Mouse (Mus musculus) kidney, embryonic 14.5 days (tissue): ENCODE measurements around the gene Cldn9. TPM values are rescaled to one million over a fixed set of nuclear protein-coding genes. Genes with fewer than 3 reads are reported as not detected.

Experiments
- ATAC-seq: fragments of 200-750 bp; cut with Nextera tagmentation; 2 replicates; pipeline ENCODE4 v1.8.0; 2017; ENCODE audit warnings: moderate number of reproducible peaks, mild to moderate bottlenecking, moderate TSS enrichment, moderate library complexity; ENCODE audit not compliant: low FRiP score, low TSS enrichment
- H3K27ac ChIP-seq: fragments of 300-500 bp; sonication (generic); 2 replicates; pipeline ENCODE4 v1.5.1; 2014; ENCODE audit warnings: low read depth, mild to moderate bottlenecking, low read length, moderate library complexity, mixed read lengths
- H3K27me3 ChIP-seq: fragments of 300-500 bp; sonication (generic); 2 replicates; pipeline ENCODE4 v1.6.1; 2014; ENCODE audit warnings: mild to moderate bottlenecking, low read length; ENCODE audit not compliant: control insufficient read depth, insufficient read depth
- H3K36me3 ChIP-seq: fragments of 300-500 bp; sonication (generic); 2 replicates; pipeline ENCODE4 v1.6.1; 2014; ENCODE audit warnings: low read length, mixed read lengths; ENCODE audit not compliant: control insufficient read depth, insufficient read depth
- H3K4me1 ChIP-seq: fragments of 300-500 bp; sonication (generic); 2 replicates; pipeline ENCODE4 v1.6.1; 2014; ENCODE audit warnings: low read length, mixed read lengths; ENCODE audit not compliant: control insufficient read depth, insufficient read depth
- H3K4me2 ChIP-seq: fragments of 300-500 bp; sonication (generic); replicated peaks from 2 replicates; pipeline ENCODE4 v1.6.1; 2014; ENCODE audit warnings: low read depth, mild to moderate bottlenecking, low read length
- H3K4me3 ChIP-seq: fragments of 300-500 bp; sonication (generic); 2 replicates; pipeline ENCODE4 v1.5.1; 2014; ENCODE audit warnings: mild to moderate bottlenecking, low read length
- H3K9ac ChIP-seq: fragments of 300-500 bp; sonication (generic); 2 replicates; pipeline ENCODE4 v1.6.1; 2014; ENCODE audit warnings: low read depth, mild to moderate bottlenecking, low read length, moderate library complexity
- H3K9me3 ChIP-seq: fragments of 300-500 bp; sonication (generic); 2 replicates; pipeline ENCODE4 v1.6.1; 2016; ENCODE audit warnings: low read length; ENCODE audit not compliant: control insufficient read depth
- WGBS: fragments of 180-500 bp; shearing (Covaris S2); extraction: QIAGEN DNeasy Blood & Tissue Kit; methylation state at CpG from one replicate; pipeline ENCODE4 v1.1.7; 2014; 5-methylcytosine and 5-hydroxymethylcytosine counted together
- polyA plus RNA-seq: library from polyadenylated mRNA; unstranded; fragments of >200 nt; fragmentation: Nextera tagmentation; extraction: Ambion mirVana; gene quantifications from 2 replicates; pipeline ENCODE4 v1.2.1, GENCODE M21; 2014

The Cldn9 gene
- polyA plus RNA-seq, 1 experiment from 2014 or later, result 65.5 TPM

GRCm38 (mm10) chr17:23665511-23665910, 18.3 kb downstream of the Cldn9 start:
- ATAC-seq, result no peak
- Histone ChIP-seq H3K4me2 (no peak overlapping the region), H3K4me1 (no peaks in the 10 kb centered on the region; the same call in 1 of the 2 replicates), H3K4me3 (no peak overlapping the region), H3K9ac (no peak overlapping the region), H3K27me3 (peaks cover 26% of the 10 kb centered on the region), H3K36me3 (peaks cover 38% of the 10 kb centered on the region), H3K27ac (no peak overlapping the region), H3K9me3 (no peaks in the 10 kb centered on the region)
- WGBS, result 78% methylated on average over 14 of the region's 14 CpGs

GRCm38 (mm10) chr17:23664556-23665021, 19.2 kb downstream of the Cldn9 start:
- Histone ChIP-seq H3K27ac (no peak overlapping the region), H3K4me1 (no peaks in the 10 kb centered on the region; the same call in 1 of the 2 replicates), H3K9me3 (no peaks in the 10 kb centered on the region), H3K36me3 (peaks cover 30% of the 10 kb centered on the region), H3K27me3 (peaks cover 35% of the 10 kb centered on the region), H3K4me3 (no peak overlapping the region), H3K4me2 (no peak overlapping the region), H3K9ac (no peak overlapping the region)
- WGBS, result 8% methylated on average over 5 of the region's 5 CpGs
- no peak; the same call in 1 of the 2 replicates for ATAC-seq

GRCm38 (mm10) chr17:23661526-23661925, 22.3 kb downstream of the Cldn9 start:
- H3K9me3 ChIP-seq, result no peaks in the 10 kb centered on the region
- no peak for ATAC-seq
- no peaks in the 10 kb centered on the region; the same call in 1 of the 2 replicates for H3K4me1 ChIP-seq
- no peak overlapping the region for H3K4me3 ChIP-seq
- no peak overlapping the region for H3K27ac ChIP-seq
- H3K36me3 ChIP-seq, result peaks cover 6% of the 10 kb centered on the region
- H3K4me2 ChIP-seq, result no peak overlapping the region
- H3K27me3 ChIP-seq, result peaks cover 37% of the 10 kb centered on the region
- no peak overlapping the region for H3K9ac ChIP-seq
- WGBS, result 0% methylated on average over 9 of the region's 9 CpGs

- ATAC-seq, result 0 out of 2 replicates have a peak, but pooled peaks have one; percentile 8
- H3K27me3 ChIP-seq, result peaks cover 37% of the 10 kb centered on the region
- H3K27ac ChIP-seq, result no peak overlapping the region
- no peaks in the 10 kb centered on the region for H3K9me3 ChIP-seq
- WGBS, result 2% methylated on average over 13 of the region's 14 CpGs
- peaks cover under 1% of the 10 kb centered on the region; the same call in 1 of the 2 replicates for H3K36me3 ChIP-seq
- no peak overlapping the region; the same call in 1 of the 2 replicates for H3K9ac ChIP-seq
- peak overlapping the region; percentile 27 for H3K4me3 ChIP-seq
- peak overlapping the region; percentile 43 for H3K4me2 ChIP-seq
- H3K4me1 ChIP-seq, result no peaks in the 10 kb centered on the region; the same call in 1 of the 2 replicates
These were observed 23.0 kb downstream of the Cldn9 start for GRCm38 (mm10) chr17:23660876-23661200.

GRCm38 (mm10) chr17:23660117-23660875, 23.5 kb downstream of the Cldn9 start, which contains the start of gene Bicdl2:
Bicdl2 (plus strand) TSS chr17:23660506.
- no peaks in the 10 kb centered on the region for H3K9me3 ChIP-seq
- H3K4me1 ChIP-seq, result no peaks in the 10 kb centered on the region; the same call in 1 of the 2 replicates
- ATAC-seq, result 0 out of 2 replicates have a peak, but pooled peaks have one; percentile 11
- peak within 1 kb of the TSS; percentile 27 for H3K4me3 ChIP-seq
- no peak within 1 kb of the TSS; the same call in 1 of the 2 replicates for H3K9ac ChIP-seq
- H3K27ac ChIP-seq, result no peak within 1 kb of the TSS
- peaks cover 37% of the 10 kb centered on the region for H3K27me3 ChIP-seq
- peak within 1 kb of the TSS; percentile 43 for H3K4me2 ChIP-seq
- H3K36me3 ChIP-seq, result no peaks in the 10 kb centered on the region
- WGBS, result 5% methylated on average over 27 of the region's 27 CpGs

- no peak for ATAC-seq
- peaks cover 37% of the 10 kb centered on the region for H3K27me3 ChIP-seq
- H3K36me3 ChIP-seq, result no peaks in the 10 kb centered on the region
- no peaks in the 10 kb centered on the region for H3K9me3 ChIP-seq
- no peak overlapping the region for H3K4me3 ChIP-seq
- no peak overlapping the region for H3K27ac ChIP-seq
- no peak overlapping the region for H3K9ac ChIP-seq
- H3K4me1 ChIP-seq, result no peaks in the 10 kb centered on the region; the same call in 1 of the 2 replicates
- no peak overlapping the region for H3K4me2 ChIP-seq
- WGBS, result 81% methylated on average over 3 of the region's 3 CpGs
These were observed 25.4 kb downstream of the Cldn9 start for GRCm38 (mm10) chr17:23658450-23658849.

- no peak overlapping the region for H3K4me3 ChIP-seq
- WGBS, result 79% methylated on average over 2 of the region's 2 CpGs
- no peak for ATAC-seq
- no peaks in the 10 kb centered on the region for H3K4me1 ChIP-seq
- H3K9me3 ChIP-seq, result no peaks in the 10 kb centered on the region
- no peak overlapping the region for H3K4me2 ChIP-seq
- H3K27ac ChIP-seq, result no peak overlapping the region
- H3K9ac ChIP-seq, result no peak overlapping the region
- H3K36me3 ChIP-seq, result no peaks in the 10 kb centered on the region
- H3K27me3 ChIP-seq, result no peaks in the 10 kb centered on the region
These were observed 29.4 kb downstream of the Cldn9 start for GRCm38 (mm10) chr17:23654410-23654809.

- H3K9me3 ChIP-seq, result no peaks in the 10 kb centered on the region
- H3K36me3 ChIP-seq, result no peaks in the 10 kb centered on the region
- ATAC-seq, result no peak
- no peak overlapping the region for H3K9ac ChIP-seq
- WGBS, result 55% methylated on average over 6 of the region's 6 CpGs
- no peak overlapping the region for H3K4me2 ChIP-seq
- H3K27me3 ChIP-seq, result no peaks in the 10 kb centered on the region
- H3K27ac ChIP-seq, result no peak overlapping the region
- no peaks in the 10 kb centered on the region for H3K4me1 ChIP-seq
- no peak overlapping the region for H3K4me3 ChIP-seq
These were observed 29.8 kb downstream of the Cldn9 start for GRCm38 (mm10) chr17:23654001-23654400.

GRCm38 (mm10) chr17:23653324-23653723, 30.5 kb downstream of the Cldn9 start:
- 83% methylated on average over 1 of the region's 2 CpGs for WGBS
- Histone ChIP-seq H3K9me3 (no peaks in the 10 kb centered on the region), H3K4me3 (no peak overlapping the region), H3K9ac (no peak overlapping the region), H3K27me3 (no peaks in the 10 kb centered on the region), H3K4me2 (no peak overlapping the region), H3K4me1 (no peaks in the 10 kb centered on the region), H3K27ac (no peak overlapping the region), H3K36me3 (no peaks in the 10 kb centered on the region)
- no peak for ATAC-seq
